Mouse (Mus musculus) mouse embryonic stem cell (cell line): ENCODE data around the gene Taf9b.
"Not testable (repeated sequence)": the region's sequence is repeated elsewhere in the genome, so short reads cannot be mapped to it uniquely, and the experiment has no call there.

Experiments used
- in situ Hi-C, 2 experiments: fragments of 300-500 bp; cut with MboI; formaldehyde crosslinking; loops; 1 replicate in 1 of 2; 3 replicates in 1 of 2; pipeline ENCODE4 v1.14.3; 2019 to 2020; ENCODE audit warnings: low sequenced_read_pairs in 2 of 2, low pct_unique_long_range_greater_than_20kb in 1 of 2, mixed read lengths in 1 of 2; ENCODE audit not compliant: unreplicated experiment in 1 of 2

The Taf9b gene

DNA sequence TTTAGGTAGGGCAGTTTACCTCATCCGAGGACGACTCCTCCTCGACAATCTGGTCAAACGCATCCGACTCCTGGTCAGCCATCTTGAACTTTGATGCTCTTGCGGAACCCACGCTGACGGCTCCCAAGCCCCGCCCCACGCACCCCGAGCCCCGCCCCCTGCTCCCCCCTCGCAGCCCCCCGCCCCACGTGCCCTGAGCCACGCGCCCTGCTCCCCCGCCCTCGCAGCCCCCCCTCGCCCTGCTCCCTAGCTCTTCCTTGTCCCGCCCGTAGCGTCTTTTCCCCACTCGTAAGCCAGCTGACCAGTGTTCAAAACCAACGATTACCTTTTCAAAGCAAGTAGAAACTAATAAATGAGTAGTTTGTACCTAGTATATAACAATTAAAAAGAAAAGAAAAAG, at the start of gene Taf9b:
TSS of gene Taf9b (minus strand) at position 101 of the 400 bp plus-strand sequence.
- in situ Hi-C loops = no loop called here

DNA sequence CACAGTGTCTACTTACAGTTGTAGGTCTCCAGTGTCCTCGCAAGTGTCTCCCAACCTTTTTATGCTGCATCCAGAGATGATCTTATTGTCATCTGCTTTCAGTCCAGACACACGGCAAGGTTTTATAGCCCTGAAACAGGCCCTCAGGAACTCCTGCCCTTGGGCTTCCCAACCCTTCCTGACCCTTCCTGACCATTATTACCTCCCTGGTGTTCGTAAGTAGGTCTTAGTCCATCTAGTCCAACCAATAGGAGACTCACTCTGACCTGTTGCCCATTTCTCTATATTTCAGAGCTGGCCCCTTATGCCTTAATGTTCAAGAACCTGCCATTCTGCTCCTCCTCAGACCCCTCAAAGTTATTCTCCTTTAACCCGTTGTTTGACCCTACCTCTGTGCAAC, 34.3 kb upstream of the Taf9b start, which contains the start of gene Fnd3c2:
TSS of gene Fnd3c2 (minus strand) at position 101 of the 400 bp plus-strand sequence.
- in situ Hi-C loops = no loop called here

DNA sequence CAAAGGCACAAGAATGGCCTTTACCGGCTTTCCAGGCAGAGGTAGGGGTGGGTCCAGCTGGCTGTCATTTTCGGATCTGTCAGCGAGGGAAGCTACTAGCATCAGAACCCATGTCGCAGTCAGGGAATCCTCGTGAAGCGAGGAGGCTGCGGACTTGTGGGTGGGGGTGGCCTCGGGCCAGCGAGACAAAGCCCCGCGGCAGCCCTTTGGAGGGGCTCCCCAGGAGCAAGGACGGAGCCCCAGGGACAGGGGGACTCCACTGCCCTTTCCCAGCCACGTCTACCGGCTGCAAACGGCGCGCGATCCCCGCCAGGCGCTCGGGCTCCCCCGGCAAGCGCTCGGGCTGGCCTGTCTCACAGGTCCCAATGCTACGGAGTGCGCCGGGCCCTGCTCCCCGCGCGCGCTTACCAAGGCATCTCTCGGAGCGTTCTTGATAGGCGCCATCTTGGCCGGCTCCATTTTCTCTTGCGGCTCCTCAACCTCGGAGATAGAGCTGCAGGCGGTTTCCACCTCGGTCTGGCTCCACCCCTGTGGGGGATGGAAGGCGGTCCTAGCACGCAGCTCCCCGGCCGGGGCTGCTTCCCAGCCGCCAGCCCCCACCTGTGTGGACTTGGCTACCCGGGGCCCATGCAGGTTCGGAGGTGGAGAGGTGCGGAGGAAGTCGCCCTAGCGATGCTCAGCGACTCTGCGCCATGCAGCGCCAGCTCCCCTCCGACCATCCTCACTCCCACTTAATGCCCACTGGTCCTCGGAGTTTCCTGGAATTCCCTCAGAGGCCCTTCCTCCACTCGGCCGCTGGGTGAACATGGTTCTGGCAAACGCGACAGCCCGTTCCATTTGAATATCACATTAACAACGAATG, 1.6 kb downstream of the Taf9b start:
- in situ Hi-C loops = no loop called here

DNA sequence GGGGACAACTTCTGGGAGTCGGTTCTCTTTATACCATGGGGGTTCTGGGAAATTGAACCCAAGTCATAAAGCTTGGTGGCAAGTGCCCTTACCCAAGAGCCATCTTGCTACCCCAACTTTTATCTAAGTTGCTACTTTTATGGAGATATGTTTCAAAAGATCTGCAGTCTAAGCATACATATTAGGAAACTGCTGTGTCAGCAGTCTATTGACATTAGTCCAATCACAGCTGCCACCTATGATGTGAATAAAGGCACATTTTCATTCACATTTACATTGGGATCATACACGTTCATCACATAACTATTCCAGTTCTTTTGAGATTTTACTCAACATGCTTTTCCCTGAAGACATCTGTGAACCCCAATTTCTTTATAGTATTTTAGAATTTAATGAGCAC, 11.9 kb downstream of the Taf9b start:
- in situ Hi-C loops = no loop called here

DNA sequence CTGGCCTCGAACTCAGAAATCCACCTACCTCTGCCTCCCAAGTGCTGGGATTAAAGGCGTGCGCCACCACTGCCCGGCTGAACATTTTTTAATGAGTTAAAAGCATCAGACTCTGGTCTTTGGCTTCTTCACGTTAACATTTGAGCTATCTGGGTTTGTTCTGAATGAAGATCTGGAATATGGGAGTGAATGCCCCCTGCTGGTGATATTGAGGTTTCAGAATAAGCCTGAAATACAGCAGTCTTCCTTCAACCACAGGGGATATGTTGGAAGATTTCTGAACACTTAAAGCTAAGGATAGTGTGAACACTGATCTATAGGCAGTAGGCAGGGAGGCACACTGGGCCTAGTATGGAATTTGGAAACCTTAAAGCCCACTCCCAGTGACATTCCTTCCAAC, 22.1 kb downstream of the Taf9b start:
- in situ Hi-C loops = no loop called here

DNA sequence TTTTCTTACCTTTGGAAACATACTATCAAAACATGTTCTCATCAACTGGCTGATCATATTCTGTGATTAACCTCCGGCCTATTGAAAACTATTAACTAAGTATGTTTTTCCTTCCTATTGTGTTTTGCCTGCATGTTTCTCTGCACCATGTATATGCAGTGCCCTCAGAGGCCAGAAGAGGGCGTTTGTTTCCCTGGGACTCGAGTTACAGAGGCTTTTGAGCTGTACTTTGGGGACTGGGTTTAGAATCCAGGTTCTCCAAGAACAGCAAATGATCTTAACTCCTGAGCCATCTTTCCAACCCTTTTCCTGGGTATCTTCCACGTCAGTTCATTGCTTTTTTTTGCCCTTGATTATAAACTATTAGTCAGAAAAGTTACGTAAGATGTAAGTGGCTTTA, 23.6 kb downstream of the Taf9b start:
- in situ Hi-C loops = no loop called here

DNA sequence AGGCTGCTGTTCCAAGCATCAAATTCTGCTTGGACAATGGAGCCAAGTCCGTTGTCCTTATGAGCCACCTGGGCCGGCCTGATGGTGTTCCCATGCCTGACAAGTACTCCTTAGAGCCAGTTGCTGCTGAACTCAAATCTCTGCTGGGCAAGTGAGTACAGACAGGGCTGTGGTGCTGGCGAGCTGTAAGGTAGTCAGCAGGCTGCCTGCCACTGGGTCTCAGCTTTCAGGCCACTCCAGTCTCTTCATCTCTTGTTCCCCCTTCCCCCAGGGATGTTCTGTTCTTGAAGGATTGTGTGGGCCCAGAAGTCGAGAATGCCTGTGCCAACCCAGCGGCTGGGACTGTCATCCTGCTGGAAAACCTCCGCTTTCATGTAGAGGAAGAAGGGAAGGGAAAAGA, 26.6 kb downstream of the Taf9b start:
- in situ Hi-C loops = not testable (repeated sequence)

DNA sequence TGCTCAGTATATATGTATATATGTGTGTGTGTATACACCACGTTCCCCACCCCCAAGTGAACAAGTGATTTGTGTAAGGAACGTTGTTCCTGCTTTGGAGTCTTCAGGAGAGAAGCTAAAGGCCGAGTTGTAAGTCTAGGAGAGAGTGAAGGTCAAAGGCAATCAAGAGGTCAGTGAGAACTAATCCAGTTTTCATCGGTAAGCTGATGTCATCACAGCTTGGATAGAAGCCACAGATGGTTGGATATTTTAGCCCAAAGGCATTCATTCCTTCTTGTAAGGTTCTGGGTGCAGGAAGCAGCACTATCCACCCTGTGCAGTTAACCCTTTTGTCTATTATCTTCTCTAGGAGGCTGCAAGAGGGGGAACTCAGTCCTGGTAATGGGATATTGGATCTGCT, 30.9 kb downstream of the Taf9b start:
- in situ Hi-C loops = no loop called here

DNA sequence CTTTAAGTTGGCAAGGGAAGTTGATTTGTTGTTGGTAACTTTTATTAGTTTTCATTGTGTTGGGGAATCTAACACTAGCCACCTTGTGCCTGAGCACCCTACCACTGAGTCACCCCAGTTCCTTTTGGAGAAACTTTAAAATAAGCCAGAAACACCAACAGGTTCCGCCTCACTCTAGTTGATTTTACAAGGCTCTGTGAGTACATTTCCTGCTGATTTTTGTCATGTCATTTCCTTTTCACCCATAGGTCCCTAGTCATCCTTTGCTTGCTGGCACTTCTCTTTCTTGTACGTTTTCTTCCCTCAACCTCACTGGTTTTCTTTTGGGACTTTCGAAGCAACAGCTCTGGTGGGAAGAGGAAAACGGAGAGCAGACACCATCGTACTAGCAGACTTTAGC, 31.6 kb downstream of the Taf9b start:
- in situ Hi-C loops = no loop called here

DNA sequence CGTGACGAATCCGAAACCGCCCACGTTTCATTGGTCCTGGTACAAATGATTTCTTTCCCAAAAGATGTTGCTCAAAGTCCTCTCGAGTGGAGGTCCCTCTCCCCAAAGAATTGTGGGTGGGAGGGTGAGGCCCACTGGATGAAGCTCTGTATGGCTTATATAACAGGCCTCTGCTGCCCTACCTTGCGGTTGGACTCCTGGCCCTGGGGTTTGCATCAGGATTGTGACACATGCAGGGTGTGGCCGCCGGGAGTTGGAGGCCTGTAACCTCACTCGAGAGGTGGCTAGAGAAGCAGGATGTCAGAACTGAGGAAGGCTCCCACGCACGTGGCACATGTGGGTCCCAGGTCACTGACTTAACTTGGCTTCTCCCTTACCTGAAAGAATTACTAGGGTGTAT, 33.2 kb downstream of the Taf9b start:
- in situ Hi-C loops = no loop called here

DNA sequence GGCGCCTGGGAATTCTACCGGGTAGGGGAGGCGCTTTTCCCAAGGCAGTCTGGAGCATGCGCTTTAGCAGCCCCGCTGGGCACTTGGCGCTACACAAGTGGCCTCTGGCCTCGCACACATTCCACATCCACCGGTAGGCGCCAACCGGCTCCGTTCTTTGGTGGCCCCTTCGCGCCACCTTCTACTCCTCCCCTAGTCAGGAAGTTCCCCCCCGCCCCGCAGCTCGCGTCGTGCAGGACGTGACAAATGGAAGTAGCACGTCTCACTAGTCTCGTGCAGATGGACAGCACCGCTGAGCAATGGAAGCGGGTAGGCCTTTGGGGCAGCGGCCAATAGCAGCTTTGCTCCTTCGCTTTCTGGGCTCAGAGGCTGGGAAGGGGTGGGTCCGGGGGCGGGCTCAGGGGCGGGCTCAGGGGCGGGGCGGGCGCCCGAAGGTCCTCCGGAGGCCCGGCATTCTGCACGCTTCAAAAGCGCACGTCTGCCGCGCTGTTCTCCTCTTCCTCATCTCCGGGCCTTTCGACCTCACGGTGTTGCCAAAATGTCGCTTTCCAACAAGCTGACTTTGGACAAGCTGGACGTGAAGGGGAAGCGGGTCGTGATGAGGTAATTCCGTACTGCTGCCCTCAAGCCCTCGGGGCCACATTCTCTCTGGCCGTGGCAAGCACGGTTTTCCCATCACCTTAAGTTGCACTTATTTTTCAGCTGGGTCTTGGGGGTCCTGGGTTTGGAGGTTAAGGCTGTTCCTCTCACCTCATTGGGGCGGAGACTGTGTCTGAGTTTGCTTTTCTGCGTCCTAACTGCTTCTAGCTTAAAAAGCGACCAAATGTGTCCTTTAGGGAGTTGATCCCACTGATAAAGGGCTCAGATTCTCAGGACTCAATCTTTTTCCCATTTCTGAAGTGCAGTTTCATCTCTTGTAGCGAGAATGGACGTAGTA, 34.0 kb downstream of the Taf9b start, which contains the start of gene Pgk1:
TSS of gene Pgk1 (plus strand) at position 388 of the 937 bp plus-strand sequence.
- in situ Hi-C loops = no loop called here

DNA sequence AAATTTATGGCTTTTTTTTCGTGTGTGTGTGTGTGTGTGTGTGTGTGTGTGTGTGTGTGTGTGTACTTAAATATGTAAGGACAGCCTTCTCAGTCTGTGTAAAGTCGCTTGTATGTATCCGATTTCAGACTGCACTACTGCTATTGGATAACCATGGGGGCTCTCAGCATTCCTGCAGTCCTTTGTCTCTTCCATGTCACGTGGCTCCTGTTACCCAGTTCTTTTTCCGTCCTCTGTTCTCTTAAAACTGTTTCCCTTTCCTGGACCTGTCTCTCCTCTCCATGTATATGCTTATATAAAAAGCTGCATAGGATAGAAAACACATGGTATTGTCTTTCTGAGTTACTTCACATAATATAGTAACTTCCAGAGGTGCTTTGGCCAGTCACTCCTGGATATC, 35.3 kb downstream of the Taf9b start:
- in situ Hi-C loops = no loop called here

DNA sequence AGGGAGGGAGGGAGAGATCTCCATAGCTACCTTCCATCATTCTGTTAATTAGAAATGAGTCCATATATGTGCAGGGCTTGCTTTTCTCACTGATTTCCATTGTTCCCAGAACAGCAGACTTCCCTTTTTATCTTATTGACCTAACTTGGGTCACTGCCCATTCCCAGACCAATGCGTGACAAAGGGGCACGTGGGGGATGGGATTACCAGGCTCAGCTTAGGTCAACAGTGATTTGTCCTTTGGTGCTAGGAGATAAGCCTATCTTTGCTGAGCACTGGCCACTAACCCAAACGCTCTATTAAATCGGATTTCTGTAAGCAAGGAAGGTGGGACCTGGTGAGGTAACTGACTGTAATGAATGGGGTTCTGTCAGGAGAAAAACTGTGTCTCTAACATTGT, 36.7 kb downstream of the Taf9b start:
- in situ Hi-C loops = no loop called here

DNA sequence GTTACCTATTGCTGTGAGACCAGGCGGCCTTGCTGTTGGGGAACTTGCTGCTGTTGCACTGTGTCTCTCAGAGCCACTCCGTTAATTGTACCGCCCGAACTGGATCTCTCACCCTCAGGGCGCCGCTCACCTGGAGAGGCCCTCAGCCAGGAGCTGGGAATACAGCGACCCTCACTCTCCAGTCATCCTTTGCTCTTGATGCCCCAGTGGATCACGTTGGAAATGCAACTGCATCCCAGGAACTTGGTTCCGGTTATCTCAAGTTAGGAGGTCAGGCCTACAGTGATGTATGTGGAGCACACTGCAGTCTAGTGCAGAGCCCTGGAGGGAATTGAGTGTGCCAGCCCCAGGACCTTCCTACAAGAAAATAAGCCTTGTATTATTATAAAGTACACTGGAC, 44.6 kb downstream of the Taf9b start:
- in situ Hi-C loops = no loop called here

DNA sequence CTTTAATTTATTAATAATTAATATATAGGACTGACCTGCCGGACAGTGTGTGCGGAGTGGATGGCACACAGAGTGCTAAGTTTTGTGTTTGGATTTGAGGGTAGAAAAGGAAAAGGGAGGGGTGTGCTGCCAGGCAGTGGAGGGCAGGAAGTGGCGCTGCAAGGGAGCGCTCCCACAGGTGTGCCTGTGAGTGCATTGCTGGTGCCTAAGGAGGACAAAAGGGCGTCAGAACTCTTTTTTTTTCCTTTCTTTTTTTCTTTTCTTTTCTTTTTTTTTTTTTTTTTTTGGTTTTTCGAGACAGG, 49.2 kb downstream of the Taf9b start:
- in situ Hi-C loops = loop anchor here (5.0 to 25.0 kb wide), 4 partner anchors 145 to 1060 kb away; partner anchors contain the start of genes Atp7a (in 1 of the 2), Fgf16 (in 1 of the 2) and Magee1 (in 1 of the 2)

DNA sequence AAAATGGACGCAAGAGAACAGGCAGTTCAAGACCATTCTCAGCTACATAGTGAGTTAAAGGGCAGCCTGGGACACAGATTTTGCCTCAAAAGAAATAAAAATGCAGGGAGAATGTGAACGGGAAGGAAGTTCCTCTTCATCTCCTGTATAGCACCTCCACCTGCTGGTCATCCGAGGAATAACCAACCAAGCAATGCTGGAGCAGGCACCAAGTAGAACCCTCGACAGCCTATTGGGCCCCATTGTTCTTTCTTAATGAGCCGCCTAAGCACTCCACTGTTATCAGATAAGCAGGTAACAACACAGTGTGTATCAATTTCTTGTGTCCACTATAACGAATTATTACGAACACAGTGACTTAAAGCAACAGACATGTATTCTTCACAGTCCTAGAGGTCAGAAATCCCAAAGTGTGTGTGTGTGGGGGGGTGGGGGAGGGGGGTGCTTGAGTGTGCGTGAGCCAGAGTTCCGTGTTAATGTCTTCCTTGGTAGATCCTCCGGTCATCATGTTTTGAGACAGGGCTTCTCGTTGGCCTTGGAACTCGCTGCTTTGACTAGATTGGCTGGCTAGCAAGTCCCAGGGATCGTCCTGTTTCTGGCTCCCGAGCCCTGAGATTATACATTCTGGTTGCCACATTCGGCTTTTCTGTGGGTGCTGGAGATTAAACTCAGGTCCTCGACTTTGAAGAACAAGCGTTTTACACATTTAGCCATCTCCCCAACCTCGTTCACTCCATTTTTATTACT, 49.7 kb downstream of the Taf9b start:
- in situ Hi-C loops = loop anchor here (5.0 to 25.0 kb wide), 4 partner anchors 144 to 1059 kb away; partner anchors contain the start of genes Atp7a (in 1 of the 2), Fgf16 (in 1 of the 2) and Magee1 (in 1 of the 2)

DNA sequence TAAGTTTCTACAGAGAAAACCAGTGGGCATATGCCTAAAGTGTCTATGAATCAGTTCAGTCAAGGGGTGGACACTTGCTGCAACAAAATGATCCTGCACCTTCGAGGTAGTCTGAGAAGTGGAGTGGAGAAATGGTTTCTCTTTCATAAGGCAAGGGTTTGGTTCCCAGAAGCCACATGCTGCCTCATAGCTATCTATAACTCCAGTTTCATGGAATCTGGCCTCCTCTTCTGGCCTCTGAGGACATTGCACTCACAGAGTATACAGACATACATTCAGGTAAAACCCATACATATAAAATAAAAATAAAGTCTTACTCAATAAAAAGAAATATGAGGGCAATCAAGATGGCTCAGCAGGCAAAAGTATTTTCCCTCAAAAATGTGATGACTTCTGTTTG, 55.9 kb downstream of the Taf9b start:
- in situ Hi-C loops = loop anchor here in 1 of 2 experiments (5.0 to 25.0 kb wide), 4 partner anchors 128 to 1053 kb away; partner anchors contain the start of genes Fgf16 and Magee1

DNA sequence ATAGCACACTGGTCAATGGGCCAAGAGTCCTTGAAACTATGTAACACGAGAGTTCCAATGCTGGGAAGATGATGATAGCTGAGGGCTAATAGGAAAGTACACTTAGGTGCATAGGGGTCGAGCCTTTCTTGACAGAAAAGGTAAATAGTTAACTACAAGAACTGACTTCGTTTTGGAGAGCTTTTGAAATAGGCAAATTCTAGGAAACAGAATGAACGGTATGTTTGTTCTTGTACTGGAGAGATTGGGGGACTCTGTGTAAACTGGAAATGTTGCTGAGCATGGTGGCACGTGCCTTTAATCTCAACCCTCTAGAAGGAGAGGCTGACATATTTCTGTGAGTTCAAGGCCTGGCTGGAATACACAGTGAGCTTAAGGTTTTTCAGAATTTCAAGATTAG, 56.4 kb downstream of the Taf9b start:
- in situ Hi-C loops = loop anchor here in 1 of 2 experiments (25.0 kb wide), 3 partner anchors 402 to 1052 kb away; partner anchors contain the start of genes Fgf16 and Magee1
